Mouse (Mus musculus): ENCODE data around the gene Gm42669. TPM values are rescaled to one million over a fixed set of nuclear protein-coding genes. Genes with fewer than 3 reads are reported as not detected.

Gm42669 gene
- polyA plus RNA-seq, 1 experiment: 0.19 TPM

DNA sequence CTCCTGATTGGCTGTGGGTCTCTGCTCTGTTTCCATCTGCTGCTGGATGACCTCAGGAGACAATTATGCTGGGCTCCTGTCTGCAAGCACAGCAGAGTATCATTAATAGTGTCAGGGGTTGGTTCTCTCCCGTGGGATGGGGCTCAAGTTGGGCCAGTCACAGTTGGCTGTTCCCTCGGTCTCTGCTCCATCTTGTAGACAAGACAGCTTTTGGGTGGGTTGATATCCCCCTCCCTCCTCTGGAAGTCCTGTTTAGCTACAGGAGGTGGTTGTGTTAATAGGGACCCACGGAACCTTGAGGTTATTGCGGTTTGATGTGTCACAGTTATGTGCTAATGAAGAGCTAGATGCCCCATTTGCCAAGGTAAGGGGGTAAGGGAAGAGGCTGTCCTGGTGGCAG, 18.4 kb upstream of the Gm42669 start:
- WGBS: 86% methylated on average over 4 of the region's 4 CpGs
- TF ChIP-seq CTCF (IDR thresholded peaks at IDR 0.05; ENCODE audit: borderline replicate concordance, control insufficient read depth, extremely low read depth, insufficient read depth, low read length, poor library complexity) (no peak), POLR2A (IDR thresholded peaks at IDR 0.05; ENCODE audit: control insufficient read depth, extremely low read depth, insufficient read depth, low read length, poor library complexity) (no peak)
- Histone ChIP-seq H3K27ac (ENCODE audit: control insufficient read depth, insufficient read depth, low read length) (no peak overlapping the region), H3K4me1 (replicated peaks; ENCODE audit: control insufficient read depth, insufficient read depth, low read length) (no peaks in the 10 kb centered on the region), H3K36me3 (ENCODE audit: control insufficient read depth, insufficient read depth, low read length) (no peaks in the 10 kb centered on the region), H3K27me3 (ENCODE audit: control insufficient read depth, insufficient read depth, low read length) (no peaks in the 10 kb centered on the region), H3K4me3 (ENCODE audit: control insufficient read depth, insufficient read depth, low read length) (no peak overlapping the region)
- no peak for DNase-seq

DNA sequence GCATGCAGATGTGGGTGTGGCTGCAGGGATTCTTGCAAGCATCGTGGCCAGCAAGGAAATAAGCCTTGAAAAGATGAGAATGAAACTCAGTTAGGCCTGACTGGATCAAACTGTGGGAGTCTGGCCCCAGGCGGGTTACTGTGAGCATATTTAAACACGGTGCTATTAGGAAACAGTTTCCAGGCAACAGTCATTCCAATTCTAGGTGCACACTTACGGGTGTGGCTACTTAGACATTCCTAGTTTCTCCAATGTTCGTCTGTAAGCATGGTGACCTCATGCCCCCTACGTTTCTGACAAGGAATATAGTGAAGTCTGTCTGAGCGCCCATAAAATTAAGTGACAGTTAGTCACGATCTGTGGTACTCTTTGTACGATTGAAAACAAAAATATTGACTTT, 16.4 kb upstream of the Gm42669 start:
- no peak for DNase-seq
- no peaks in the 10 kb centered on the region for H3K4me1 ChIP-seq (replicated peaks; ENCODE audit: control insufficient read depth, insufficient read depth, low read length)
- no peak overlapping the region for H3K4me3 ChIP-seq (ENCODE audit: control insufficient read depth, insufficient read depth, low read length)
- 96% methylated on average over 9 of the region's 9 CpGs for WGBS
- no peak for TF ChIP-seq CTCF (IDR thresholded peaks at IDR 0.05; ENCODE audit: borderline replicate concordance, control insufficient read depth, extremely low read depth, insufficient read depth, low read length, poor library complexity)
- no peak for TF ChIP-seq POLR2A (IDR thresholded peaks at IDR 0.05; ENCODE audit: control insufficient read depth, extremely low read depth, insufficient read depth, low read length, poor library complexity)
- H3K36me3 ChIP-seq (ENCODE audit: control insufficient read depth, insufficient read depth, low read length): no peaks in the 10 kb centered on the region
- no peak overlapping the region for H3K27ac ChIP-seq (ENCODE audit: control insufficient read depth, insufficient read depth, low read length)
- no peaks in the 10 kb centered on the region for H3K27me3 ChIP-seq (ENCODE audit: control insufficient read depth, insufficient read depth, low read length)

DNA sequence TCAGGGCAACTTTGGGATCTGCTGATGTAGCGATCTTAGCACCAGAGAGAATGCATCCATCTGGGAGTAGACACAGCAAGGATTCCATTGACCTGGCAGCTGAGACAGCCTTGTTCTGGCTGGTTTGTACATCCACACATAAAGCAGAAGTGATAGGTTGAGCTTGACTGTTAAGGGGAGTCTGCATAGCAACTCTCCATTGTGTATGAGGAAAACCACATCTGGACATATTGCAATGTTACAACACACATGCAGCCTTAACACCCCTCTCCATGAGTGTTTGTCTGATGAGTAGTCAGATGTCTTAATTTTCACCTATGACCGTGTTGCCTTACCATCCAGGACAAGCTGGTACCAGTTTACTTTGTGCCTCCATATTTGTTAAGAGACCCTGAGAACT, 14.9 kb upstream of the Gm42669 start:
- Histone ChIP-seq H3K27ac (ENCODE audit: control insufficient read depth, insufficient read depth, low read length) (no peak overlapping the region), H3K4me1 (replicated peaks; ENCODE audit: control insufficient read depth, insufficient read depth, low read length) (no peaks in the 10 kb centered on the region), H3K36me3 (ENCODE audit: control insufficient read depth, insufficient read depth, low read length) (no peaks in the 10 kb centered on the region), H3K4me3 (ENCODE audit: control insufficient read depth, insufficient read depth, low read length) (no peak overlapping the region), H3K27me3 (ENCODE audit: control insufficient read depth, insufficient read depth, low read length) (no peaks in the 10 kb centered on the region)
- no peak for TF ChIP-seq CTCF (IDR thresholded peaks at IDR 0.05; ENCODE audit: borderline replicate concordance, control insufficient read depth, extremely low read depth, insufficient read depth, low read length, poor library complexity)
- TF ChIP-seq POLR2A (IDR thresholded peaks at IDR 0.05; ENCODE audit: control insufficient read depth, extremely low read depth, insufficient read depth, low read length, poor library complexity): no peak
- WGBS: 94% methylated on average over 2 of the region's 2 CpGs
- DNase-seq: no peak

DNA sequence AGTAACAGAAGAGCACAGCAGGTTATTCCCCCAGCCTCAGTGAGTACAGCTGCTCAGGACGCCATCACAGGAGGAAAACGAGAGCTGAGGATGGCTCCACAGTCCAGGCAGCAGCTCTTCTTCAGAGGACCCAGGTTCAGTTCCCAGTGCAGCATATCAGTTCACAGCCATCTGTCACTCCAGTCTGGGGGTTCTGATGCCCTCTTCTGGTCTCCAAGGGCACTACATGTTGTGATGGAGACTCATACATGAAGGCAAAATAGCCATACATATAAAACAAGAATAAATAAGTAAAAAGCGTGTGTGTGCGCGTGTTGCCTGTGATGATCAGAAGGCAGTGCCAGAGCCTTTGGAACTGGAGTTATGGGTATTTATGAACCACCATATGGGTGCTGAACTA, 12.7 kb upstream of the Gm42669 start:
- Histone ChIP-seq H3K27ac (ENCODE audit: control insufficient read depth, insufficient read depth, low read length) (no peak overlapping the region), H3K4me3 (ENCODE audit: control insufficient read depth, insufficient read depth, low read length) (no peak overlapping the region), H3K36me3 (ENCODE audit: control insufficient read depth, insufficient read depth, low read length) (no peaks in the 10 kb centered on the region), H3K27me3 (ENCODE audit: control insufficient read depth, insufficient read depth, low read length) (no peaks in the 10 kb centered on the region), H3K4me1 (replicated peaks; ENCODE audit: control insufficient read depth, insufficient read depth, low read length) (no peaks in the 10 kb centered on the region)
- over 99% methylated on average over 5 of the region's 5 CpGs for WGBS
- no peak for DNase-seq
- TF ChIP-seq CTCF (IDR thresholded peaks at IDR 0.05; ENCODE audit: borderline replicate concordance, control insufficient read depth, extremely low read depth, insufficient read depth, low read length, poor library complexity) (no peak), POLR2A (IDR thresholded peaks at IDR 0.05; ENCODE audit: control insufficient read depth, extremely low read depth, insufficient read depth, low read length, poor library complexity) (no peak)

DNA sequence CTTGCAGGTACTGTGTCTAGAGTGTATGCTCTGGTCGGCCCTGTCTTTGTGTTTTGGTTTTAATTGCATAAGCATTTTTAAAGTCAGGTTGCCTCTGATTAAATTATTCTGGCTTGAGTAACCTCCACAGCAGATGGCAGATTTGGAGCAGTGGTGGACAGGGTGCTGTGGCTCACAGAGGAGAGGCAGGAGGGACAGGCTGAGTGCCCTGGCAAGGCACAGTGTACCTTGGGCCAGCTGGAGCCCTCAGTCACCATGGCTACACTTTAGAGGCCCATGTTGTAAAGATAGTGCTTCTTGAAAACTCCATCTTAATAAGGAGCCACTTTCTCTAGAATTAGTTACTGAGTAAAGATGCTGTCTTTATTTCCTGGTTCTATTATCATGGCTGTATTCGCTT, 11.4 kb upstream of the Gm42669 start:
- Histone ChIP-seq H3K36me3 (ENCODE audit: control insufficient read depth, insufficient read depth, low read length) (no peaks in the 10 kb centered on the region), H3K4me3 (ENCODE audit: control insufficient read depth, insufficient read depth, low read length) (no peak overlapping the region), H3K4me1 (replicated peaks; ENCODE audit: control insufficient read depth, insufficient read depth, low read length) (no peaks in the 10 kb centered on the region), H3K27ac (ENCODE audit: control insufficient read depth, insufficient read depth, low read length) (no peak overlapping the region), H3K27me3 (ENCODE audit: control insufficient read depth, insufficient read depth, low read length) (no peaks in the 10 kb centered on the region)
- DNase-seq: no peak
- TF ChIP-seq CTCF (IDR thresholded peaks at IDR 0.05; ENCODE audit: borderline replicate concordance, control insufficient read depth, extremely low read depth, insufficient read depth, low read length, poor library complexity): no peak
- TF ChIP-seq POLR2A (IDR thresholded peaks at IDR 0.05; ENCODE audit: control insufficient read depth, extremely low read depth, insufficient read depth, low read length, poor library complexity): no peak
- whole genome bisulfite sequencing: 97% methylated on average over 2 of the region's 2 CpGs

DNA sequence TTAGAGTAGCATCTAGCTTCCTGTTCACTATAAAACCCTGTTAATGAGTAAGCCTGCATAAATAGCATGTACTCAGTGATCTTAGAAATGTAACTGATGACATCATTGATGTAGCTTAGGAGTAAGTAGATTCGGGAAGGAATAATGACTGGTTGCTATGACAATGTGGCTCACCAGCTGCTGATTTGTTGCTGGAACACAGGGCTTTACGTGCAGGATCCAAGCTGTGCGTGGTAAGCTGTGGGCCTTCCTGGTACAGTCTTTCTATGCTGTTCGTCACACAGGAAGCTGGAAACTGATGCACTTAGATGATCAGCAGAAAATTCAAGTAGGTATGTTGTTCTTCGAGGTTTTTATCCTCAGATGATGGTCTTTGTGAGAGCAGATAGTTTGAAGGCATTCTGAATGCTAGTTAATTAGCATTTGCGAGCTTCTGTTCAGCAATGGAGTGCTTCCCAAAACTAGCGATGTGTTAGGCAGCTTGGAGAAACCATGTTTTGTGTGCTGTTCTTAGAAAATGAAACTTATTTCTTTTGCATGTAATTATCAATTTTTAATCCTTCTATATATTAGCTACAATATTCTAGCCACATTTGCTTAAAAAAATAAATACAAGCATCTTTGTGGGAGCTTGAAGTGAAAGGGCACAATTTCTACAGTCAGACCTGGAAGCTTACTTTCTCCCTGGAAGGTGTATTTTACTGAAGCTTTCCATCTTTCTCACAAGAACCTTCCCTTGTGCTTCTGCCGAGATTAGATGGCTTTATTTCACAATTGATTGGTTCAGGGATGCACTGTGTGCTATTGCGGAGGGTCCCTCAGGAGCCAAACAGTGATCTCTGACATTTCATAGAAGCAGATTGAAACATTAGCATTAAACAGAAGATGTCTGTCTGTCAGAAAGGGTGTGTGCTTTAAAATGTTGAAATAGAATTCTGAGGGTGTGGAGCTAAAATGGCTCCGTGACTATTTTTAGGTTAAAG, 9.6 kb upstream of the Gm42669 start:
- no peak for TF ChIP-seq POLR2A (IDR thresholded peaks at IDR 0.05; ENCODE audit: control insufficient read depth, extremely low read depth, insufficient read depth, low read length, poor library complexity)
- no peak for TF ChIP-seq CTCF (IDR thresholded peaks at IDR 0.05; ENCODE audit: borderline replicate concordance, control insufficient read depth, extremely low read depth, insufficient read depth, low read length, poor library complexity)
- Histone ChIP-seq H3K36me3 (ENCODE audit: control insufficient read depth, insufficient read depth, low read length) (0 out of 2 replicates have a peak, but pooled peaks cover 3% of the 10 kb centered on the region), H3K27ac (ENCODE audit: control insufficient read depth, insufficient read depth, low read length) (peak overlapping the region; percentile 44), H3K4me1 (replicated peaks; ENCODE audit: control insufficient read depth, insufficient read depth, low read length) (no peaks in the 10 kb centered on the region), H3K27me3 (ENCODE audit: control insufficient read depth, insufficient read depth, low read length) (no peaks in the 10 kb centered on the region), H3K4me3 (ENCODE audit: control insufficient read depth, insufficient read depth, low read length) (no peak overlapping the region)
- WGBS: 38% methylated on average over 10 of the region's 10 CpGs
- peak; percentile 21 for DNase-seq
